Mouse (Mus musculus) hindbrain, embryonic 14.5 days (tissue): Measurements from ENCODE around the gene Kitl. TPM values are rescaled to one million over a fixed set of nuclear protein-coding genes. Genes with fewer than 3 reads are reported as not detected.

Experiments used
- ATAC-seq: fragments of 200-750 bp; cut with Nextera tagmentation; 2 replicates; pipeline ENCODE4 v1.8.0; 2017; ENCODE audit warnings: moderate number of reproducible peaks, mild to moderate bottlenecking, moderate TSS enrichment, moderate library complexity; ENCODE audit not compliant: low FRiP score
- DNase-seq: peaks from one replicate; pipeline ENCODE4 v3.0.0-alpha.2; 2015; ENCODE audit warnings: low spot score
- H3K27ac ChIP-seq: fragments of 300-500 bp; sonication (generic); 2 replicates; pipeline ENCODE4 v1.5.1; 2014; ENCODE audit warnings: mild to moderate bottlenecking, moderate library complexity
- H3K27me3 ChIP-seq: fragments of 300-500 bp; sonication (generic); 2 replicates; pipeline ENCODE4 v1.6.1; 2014; ENCODE audit warnings: mild to moderate bottlenecking, low read length, mixed read lengths; ENCODE audit not compliant: control insufficient read depth, insufficient read depth
- H3K36me3 ChIP-seq: fragments of 300-500 bp; sonication (generic); replicated peaks from 2 replicates; pipeline ENCODE4 v1.6.1; 2014; ENCODE audit not compliant: control insufficient read depth, insufficient read depth
- H3K4me1 ChIP-seq: fragments of 300-500 bp; sonication (generic); replicated peaks from 2 replicates; pipeline ENCODE4 v1.6.1; 2014; ENCODE audit warnings: antibody characterized with exemption, low read length, mixed read lengths; ENCODE audit not compliant: control insufficient read depth, insufficient read depth
- H3K4me2 ChIP-seq: fragments of 300-500 bp; sonication (generic); replicated peaks from 2 replicates; pipeline ENCODE4 v1.6.1; 2014; ENCODE audit warnings: mild to moderate bottlenecking, moderate library complexity
- H3K4me3 ChIP-seq: fragments of 300-500 bp; sonication (generic); replicated peaks from 2 replicates; pipeline ENCODE4 v1.5.1; 2014; ENCODE audit warnings: mild to moderate bottlenecking, low read length
- H3K9ac ChIP-seq: fragments of 300-500 bp; sonication (generic); 2 replicates; pipeline ENCODE4 v1.6.1; 2014
- H3K9me3 ChIP-seq: fragments of 300-500 bp; sonication (generic); 2 replicates; pipeline ENCODE4 v1.6.1; 2016; ENCODE audit warnings: low read length; ENCODE audit not compliant: control insufficient read depth
- WGBS: fragments of 180-500 bp; shearing (Covaris S2); extraction: QIAGEN DNeasy Blood & Tissue Kit; methylation state at CpG from one replicate; pipeline ENCODE4 v1.1.7; 2014; 5-methylcytosine and 5-hydroxymethylcytosine counted together
- polyA plus RNA-seq: library from polyadenylated mRNA; unstranded; fragments of >200 nt; fragmentation: Nextera tagmentation; extraction: Ambion mirVana; gene quantifications from 2 replicates; pipeline ENCODE4 v1.2.1, GENCODE M21; 2014

Kitl gene
- polyA plus RNA-seq, 1 experiment from 2014 or later = 34.4 TPM

DNA sequence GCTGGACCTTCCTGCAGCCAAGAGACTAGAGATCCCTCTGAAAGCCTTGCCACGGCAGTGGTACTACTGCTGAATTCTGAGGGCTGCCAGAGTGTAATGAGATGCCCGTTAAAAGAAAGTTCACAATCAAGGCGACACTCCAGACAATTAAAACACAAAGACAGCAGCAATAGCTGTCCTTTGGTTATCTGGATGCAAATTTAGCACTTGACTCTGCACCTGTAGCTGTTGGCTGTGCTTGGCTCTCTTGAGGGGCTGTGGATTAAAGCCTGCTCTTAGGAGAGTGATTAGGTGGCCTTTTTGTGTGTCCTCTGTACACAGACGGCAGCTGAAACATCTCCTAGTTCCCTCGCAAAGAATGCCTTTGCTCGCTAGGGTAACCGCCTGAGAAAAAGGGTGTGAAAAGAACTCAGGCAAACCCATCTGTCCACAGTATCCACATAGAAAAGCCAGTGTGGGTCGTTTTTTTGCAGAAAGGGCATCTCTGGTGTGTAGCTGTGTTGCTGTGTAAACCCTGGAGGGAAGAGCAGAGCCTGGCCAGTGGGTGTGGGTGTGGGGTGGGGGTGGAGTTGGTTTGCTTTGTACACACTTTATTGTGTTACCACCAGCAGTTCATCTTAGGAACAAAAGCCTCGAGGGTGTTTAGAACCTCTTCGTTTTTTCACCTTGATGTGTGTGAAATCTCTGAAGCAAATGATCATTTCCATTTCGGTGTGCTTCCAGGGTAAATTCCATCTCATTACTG, 6.8 kb downstream of the Kitl start:
- no peaks in the 10 kb centered on the region for H3K9me3 ChIP-seq
- no peaks in the 10 kb centered on the region for H3K36me3 ChIP-seq
- no peak for DNase-seq
- peaks cover 26% of the 10 kb centered on the region for H3K27me3 ChIP-seq
- no peak overlapping the region for H3K9ac ChIP-seq
- no peak overlapping the region for H3K27ac ChIP-seq
- H3K4me3 ChIP-seq = no peak overlapping the region
- peaks cover 10% of the 10 kb centered on the region for H3K4me1 ChIP-seq
- peak; percentile 79 for ATAC-seq
- no peak overlapping the region for H3K4me2 ChIP-seq
- 22% methylated on average over 11 of the region's 11 CpGs for WGBS

DNA sequence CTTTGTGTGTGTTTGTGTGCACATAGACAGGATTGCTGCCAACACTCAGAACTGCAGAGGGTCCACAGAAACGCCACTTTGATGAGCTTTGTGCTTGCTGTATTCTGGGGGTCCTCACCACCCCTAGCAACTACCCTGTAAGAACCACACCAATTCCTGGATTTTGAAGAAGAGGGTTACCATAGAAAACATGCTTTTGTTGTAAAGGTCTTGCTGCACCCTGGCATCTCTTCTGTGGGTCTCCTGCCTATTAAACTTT, 7.3 kb downstream of the Kitl start:
- DNase-seq = no peak
- Histone ChIP-seq H3K9me3 (no peaks in the 10 kb centered on the region), H3K4me1 (0 out of 2 replicates have a peak, but pooled peaks cover 5% of the 10 kb centered on the region), H3K4me2 (no peak overlapping the region), H3K4me3 (no peak overlapping the region), H3K27me3 (peaks cover 23% of the 10 kb centered on the region), H3K36me3 (no peaks in the 10 kb centered on the region), H3K27ac (no peak overlapping the region), H3K9ac (no peak overlapping the region)
- ATAC-seq = no peak
- WGBS = 53% methylated on average over 1 of the region's 1 CpGs

DNA sequence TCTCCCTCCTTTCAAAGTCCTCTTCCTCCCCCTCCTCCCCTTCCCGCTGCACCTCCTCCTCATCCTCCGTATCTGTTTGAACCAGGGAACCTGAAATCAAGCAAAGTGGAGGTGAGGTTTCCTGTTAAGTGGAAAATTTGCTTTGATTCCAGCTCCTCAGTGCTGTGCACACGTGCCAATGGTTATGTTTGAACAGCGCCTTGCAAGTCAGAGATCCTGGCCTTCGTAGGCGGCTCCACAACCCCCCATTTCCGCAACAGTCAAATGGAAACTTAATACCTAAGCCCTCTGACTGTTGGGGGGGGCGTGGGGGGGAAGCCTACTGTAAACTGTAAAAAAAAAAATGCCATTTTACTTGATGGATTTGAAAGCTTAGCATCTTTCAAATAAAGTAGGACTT, 10.2 kb downstream of the Kitl start:
- Histone ChIP-seq H3K4me3 (no peak overlapping the region), H3K4me1 (0 out of 2 replicates have a peak, but pooled peaks cover 3% of the 10 kb centered on the region), H3K27me3 (no peaks in the 10 kb centered on the region), H3K9ac (no peak overlapping the region), H3K27ac (no peak overlapping the region), H3K36me3 (no peaks in the 10 kb centered on the region), H3K9me3 (no peaks in the 10 kb centered on the region), H3K4me2 (no peak overlapping the region)
- ATAC-seq (no peak), DNase-seq (no peak)
- 78% methylated on average over 8 of the region's 8 CpGs for WGBS

DNA sequence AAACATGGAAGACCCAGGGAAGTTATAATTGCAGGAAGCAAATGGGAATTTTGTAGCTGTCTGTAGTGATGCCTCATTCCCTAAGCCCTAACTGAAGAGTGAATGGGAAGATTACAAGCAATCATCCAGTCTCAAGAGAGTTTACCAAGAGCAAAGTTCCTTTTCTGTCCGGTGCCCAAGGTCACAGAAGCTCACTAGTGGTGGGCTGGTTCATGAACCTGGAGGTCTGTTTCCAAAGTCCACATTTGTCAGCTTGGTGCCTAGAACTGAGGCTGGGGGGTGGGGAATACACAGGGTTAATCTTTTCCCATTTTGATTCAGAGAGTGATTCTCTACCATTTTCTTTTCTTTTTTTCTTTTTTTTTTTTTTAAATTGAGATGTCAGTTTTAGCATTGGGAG, 11.3 kb downstream of the Kitl start:
- WGBS = 85% methylated on average over 1 of the region's 1 CpGs
- Histone ChIP-seq H3K36me3 (no peaks in the 10 kb centered on the region), H3K4me1 (peaks cover 3% of the 10 kb centered on the region; the same call in 1 of the 2 replicates), H3K27ac (no peak overlapping the region), H3K27me3 (no peaks in the 10 kb centered on the region), H3K9ac (no peak overlapping the region), H3K4me2 (no peak overlapping the region), H3K9me3 (no peaks in the 10 kb centered on the region), H3K4me3 (no peak overlapping the region)
- no peak for DNase-seq
- ATAC-seq = no peak

DNA sequence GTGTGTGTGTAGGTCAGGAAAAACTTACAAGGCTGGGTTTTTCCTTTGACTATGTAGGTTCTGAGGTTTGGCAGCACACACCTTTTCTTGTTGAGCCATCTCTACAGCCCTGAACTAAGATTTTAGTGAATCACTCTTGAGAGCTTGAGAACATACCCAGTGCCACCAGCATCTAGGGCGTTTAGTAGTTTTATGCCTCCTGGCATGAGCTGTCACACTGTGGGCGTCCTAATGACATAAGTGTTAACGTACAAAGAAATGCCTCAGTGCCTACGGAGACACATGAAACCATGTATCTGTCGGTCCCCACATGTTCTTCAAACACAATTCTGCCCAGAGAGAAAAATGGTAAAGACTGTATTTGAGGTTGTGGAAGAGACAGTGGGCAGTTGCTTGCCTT, 15.0 kb downstream of the Kitl start:
- WGBS = 73% methylated on average over 5 of the region's 5 CpGs
- Histone ChIP-seq H3K4me3 (no peak overlapping the region), H3K36me3 (no peaks in the 10 kb centered on the region), H3K9me3 (no peaks in the 10 kb centered on the region), H3K9ac (no peak overlapping the region), H3K27ac (no peak overlapping the region), H3K27me3 (no peaks in the 10 kb centered on the region), H3K4me2 (no peak overlapping the region), H3K4me1 (no peaks in the 10 kb centered on the region; the same call in 1 of the 2 replicates)
- no peak for ATAC-seq
- no peak for DNase-seq

DNA sequence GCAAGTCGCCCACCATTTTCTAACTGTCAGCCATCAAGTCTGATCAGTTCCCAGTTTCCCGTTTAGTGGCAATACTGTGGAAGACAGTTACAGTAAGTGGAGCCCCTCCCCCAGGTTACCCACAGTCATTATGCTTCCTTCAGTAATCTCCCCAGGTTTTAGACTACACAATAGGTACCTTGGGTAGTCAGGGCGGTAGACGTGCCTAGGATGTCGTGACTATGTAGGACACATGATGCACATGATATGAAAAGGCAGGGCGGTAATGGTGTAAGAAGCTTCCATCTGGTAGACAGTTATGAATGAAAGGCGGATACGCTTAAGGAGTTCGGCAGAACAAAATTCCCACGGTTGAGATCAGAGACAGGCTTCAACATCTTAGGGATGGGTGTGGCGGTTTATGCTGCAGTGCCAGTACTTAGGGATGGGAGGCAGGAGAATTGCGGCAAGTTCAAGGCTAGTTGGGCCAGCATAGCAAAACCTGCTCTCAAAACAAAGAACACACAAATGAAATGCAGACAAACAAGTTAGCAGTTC, 15.6 kb downstream of the Kitl start:
- Histone ChIP-seq H3K9ac (no peak overlapping the region), H3K9me3 (no peaks in the 10 kb centered on the region), H3K4me3 (no peak overlapping the region), H3K27ac (no peak overlapping the region), H3K36me3 (no peaks in the 10 kb centered on the region), H3K4me1 (no peaks in the 10 kb centered on the region; the same call in 1 of the 2 replicates), H3K27me3 (no peaks in the 10 kb centered on the region), H3K4me2 (peak overlapping the region; percentile 17; the same call in 1 of the 2 replicates)
- DNase-seq (no peak), ATAC-seq (no peak)
- 78% methylated on average over 12 of the region's 12 CpGs for WGBS

DNA sequence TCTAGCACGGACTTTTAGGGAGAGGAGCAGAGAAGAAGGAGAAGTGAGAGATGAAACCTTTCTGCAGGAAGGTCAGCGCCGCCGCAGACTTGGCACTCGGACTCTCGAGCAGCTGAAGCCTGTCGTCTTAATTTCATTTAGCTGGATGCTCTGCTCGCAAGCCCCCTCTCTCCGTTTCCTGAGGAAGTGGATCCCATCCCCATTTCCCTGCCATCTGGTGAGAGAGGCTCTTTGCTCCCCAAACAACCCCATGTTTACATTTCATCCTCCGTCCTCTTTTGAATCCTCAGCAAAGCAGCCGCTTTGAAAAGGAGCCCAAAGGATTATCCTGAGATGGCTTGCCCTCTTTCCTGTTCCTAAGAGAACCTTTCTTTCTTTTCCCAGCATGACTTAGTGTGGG, 16.2 kb downstream of the Kitl start:
- Histone ChIP-seq H3K4me2 (peak overlapping the region; percentile 17), H3K36me3 (no peaks in the 10 kb centered on the region), H3K4me3 (no peak overlapping the region), H3K9me3 (no peaks in the 10 kb centered on the region), H3K27ac (no peak overlapping the region), H3K4me1 (no peaks in the 10 kb centered on the region; the same call in 1 of the 2 replicates), H3K9ac (no peak overlapping the region), H3K27me3 (no peaks in the 10 kb centered on the region)
- ATAC-seq (no peak), DNase-seq (no peak)
- WGBS = 29% methylated on average over 11 of the region's 11 CpGs

DNA sequence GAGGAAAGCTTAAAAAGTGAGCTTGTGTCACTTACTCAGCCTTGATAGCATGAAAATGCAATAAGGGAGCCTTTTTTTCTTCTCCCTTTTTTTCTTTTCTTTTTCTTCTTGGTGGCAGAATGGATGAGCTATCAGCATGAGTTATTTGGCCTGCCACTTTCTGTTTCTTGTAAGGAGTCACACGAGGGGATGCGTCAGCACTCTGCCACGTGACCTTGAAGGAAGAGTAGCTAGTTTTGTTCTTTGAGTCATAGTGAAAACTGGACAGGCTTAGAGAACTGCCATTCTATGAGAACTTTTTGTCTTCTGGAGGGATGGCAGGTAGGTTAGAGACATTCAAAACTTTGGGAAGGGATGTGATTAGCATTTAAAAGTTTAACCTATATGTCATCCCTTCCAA, 17.1 kb downstream of the Kitl start:
- H3K27me3 ChIP-seq = no peaks in the 10 kb centered on the region
- WGBS = 74% methylated on average over 3 of the region's 3 CpGs

DNA sequence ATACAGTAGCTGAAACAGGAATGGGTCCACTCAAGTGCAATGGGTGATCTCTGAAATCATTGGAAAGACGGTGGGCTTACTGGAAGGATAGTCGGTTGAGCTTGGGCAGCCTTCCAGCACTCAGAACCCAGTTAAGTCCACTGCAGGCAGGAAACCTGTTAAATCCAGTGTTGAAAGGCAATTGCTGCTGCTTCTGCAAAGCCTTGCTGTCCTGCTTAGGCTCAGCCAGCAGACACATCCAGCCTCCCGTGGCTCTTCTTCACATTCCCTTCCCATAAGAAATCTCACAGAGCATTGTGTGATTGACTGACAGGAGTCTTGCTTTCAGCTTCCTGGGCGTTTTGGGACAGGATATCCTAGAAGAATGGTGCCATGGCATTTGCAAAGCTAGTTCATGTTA, 20.6 kb downstream of the Kitl start:
- ATAC-seq (no peak), DNase-seq (no peak)
- Histone ChIP-seq H3K4me2 (no peak overlapping the region), H3K4me1 (no peaks in the 10 kb centered on the region; the same call in 1 of the 2 replicates), H3K9me3 (no peaks in the 10 kb centered on the region), H3K9ac (no peak overlapping the region), H3K4me3 (no peak overlapping the region), H3K27ac (no peak overlapping the region), H3K27me3 (no peaks in the 10 kb centered on the region), H3K36me3 (no peaks in the 10 kb centered on the region)
- 57% methylated on average over 4 of the region's 4 CpGs for WGBS

More for the DNA sequence above, 17.1 kb downstream of the Kitl start:
- no peak overlapping the region for H3K4me2 ChIP-seq
- no peak overlapping the region for H3K27ac ChIP-seq
- no peaks in the 10 kb centered on the region for H3K36me3 ChIP-seq
- ATAC-seq (no peak), DNase-seq (no peak)
- no peaks in the 10 kb centered on the region; the same call in 1 of the 2 replicates for H3K4me1 ChIP-seq
- no peaks in the 10 kb centered on the region for H3K9me3 ChIP-seq
- no peak overlapping the region for H3K4me3 ChIP-seq
- no peak overlapping the region for H3K9ac ChIP-seq
